ENCODE assay signal across 22 mouse cellular contexts in genomic region chr6:136418889-136419835, GRCm38 (mm10). TPM values are rescaled to one million over a fixed set of nuclear protein-coding genes. Genes with fewer than 3 reads are reported as not detected.
DNase-seq lines count a peak whose midpoint lies in the region; ATAC-seq and TF ChIP-seq lines count a peak whose summit lies in the region.
"Had no signal": no experiment of that assay in that cellular context is flagged by ENCODE, and none has a peak within 500 bp of the region (broad histone marks: within the 10 kb centered on the region; RNA-seq: fewer than 3 reads in every experiment).

No protein-coding gene starts in this region.

- no peak overlapping the region for H3K4me2 ChIP-seq in neural tube, embryonic 15.5 days
- H3K4me2 ChIP-seq in midbrain, postnatal 0 days (ENCODE audit: low read depth, low read length, poor library complexity, severe bottlenecking) = no peak overlapping the region
- H3K4me2 ChIP-seq: forebrain, embryonic 15.5 days; hindbrain, embryonic 12.5 days; limb, embryonic 12.5 days; midbrain, embryonic 12.5 days had no signal

- no peak for ATAC-seq in neural tube, embryonic 15.5 days (ENCODE audit: low FRiP score)
- ATAC-seq in midbrain, postnatal 0 days (ENCODE audit: low FRiP score) = no peak
- ATAC-seq: forebrain, embryonic 15.5 days; inflammation-experienced regulatory T-cells, adult 6 months had no signal

- intact Hi-C loops in heart, postnatal 25 days (cut with DNase I) = no loop called here

- H3K4me1 ChIP-seq in heart, embryonic 10.5 days = peaks cover 19% of the 10 kb centered on the region
- H3K4me1 ChIP-seq in neural tube, embryonic 15.5 days = no peaks in the 10 kb centered on the region
- H3K4me1 ChIP-seq in midbrain, postnatal 0 days (ENCODE audit: insufficient read depth, low read length) = no peaks in the 10 kb centered on the region
- H3K4me1 ChIP-seq: embryonic facial prominence, embryonic 10.5 days; forebrain, embryonic 15.5 days; hindbrain, embryonic 12.5 days; limb, embryonic 12.5 days; midbrain, embryonic 12.5 days had no signal

- TF ChIP-seq CTCF in midbrain, postnatal 0 days (IDR thresholded peaks at IDR 0.05) = no peak

- H3K9me3 ChIP-seq in heart, embryonic 10.5 days = no peaks in the 10 kb centered on the region
- H3K9me3 ChIP-seq in neural tube, embryonic 15.5 days (replicated peaks) = no peaks in the 10 kb centered on the region
- no peaks in the 10 kb centered on the region for H3K9me3 ChIP-seq in midbrain, postnatal 0 days (ENCODE audit: low read length)
- H3K9me3 ChIP-seq: embryonic facial prominence, embryonic 10.5 days; forebrain, embryonic 15.5 days; hindbrain, embryonic 12.5 days; limb, embryonic 12.5 days; midbrain, embryonic 12.5 days had no signal

- no peak overlapping the region for H3K9ac ChIP-seq in neural tube, embryonic 15.5 days (replicated peaks)
- H3K9ac ChIP-seq in midbrain, postnatal 0 days (replicated peaks; ENCODE audit: low read length, poor library complexity, severe bottlenecking) = no peak overlapping the region
- H3K9ac ChIP-seq: forebrain, embryonic 15.5 days; hindbrain, embryonic 12.5 days; limb, embryonic 12.5 days; midbrain, embryonic 12.5 days had no signal

- H3K4me3 ChIP-seq in heart, embryonic 10.5 days = no peak overlapping the region
- no peak overlapping the region for H3K4me3 ChIP-seq in neural tube, embryonic 15.5 days (replicated peaks)
- no peak overlapping the region for H3K4me3 ChIP-seq in midbrain, postnatal 0 days (ENCODE audit: low read depth, low read length)
- H3K4me3 ChIP-seq: embryonic facial prominence, embryonic 10.5 days; erythroblast, embryonic 14.5 days; forebrain, embryonic 15.5 days; hindbrain, embryonic 12.5 days; limb, embryonic 12.5 days; midbrain, embryonic 12.5 days had no signal

- WGBS in heart, embryonic 10.5 days = 64% methylated on average over 17 of the region's 17 CpGs
- 81% methylated on average over 17 of the region's 17 CpGs for WGBS in neural tube, embryonic 15.5 days
- WGBS in midbrain, postnatal 0 days = 85% methylated on average over 17 of the region's 17 CpGs

- no peak for DNase-seq in heart, embryonic 10.5 days (ENCODE audit: low spot score)
- DNase-seq in heart, postnatal 25 days (ENCODE audit: low spot score) = no peak
- peak; percentile 8 for DNase-seq in neural tube, embryonic 10.5 days (ENCODE audit: extremely low spot score, low spot score)
- DNase-seq in kidney, postnatal 25 days = peak; percentile 70 to 89
- no peak for DNase-seq in midbrain, postnatal 0 days (ENCODE audit: low spot score)
- no peak for DNase-seq in embryo, embryonic 10.5 days (ENCODE audit: low spot score)
- no peak for DNase-seq in spleen, adult 12 weeks (ENCODE audit: low spot score)
- DNase-seq: cerebellum, postnatal 25 days; layer of hippocampus, adult 9-11 months; thymus, postnatal 36 days had no signal

- H3K36me3 ChIP-seq in heart, embryonic 10.5 days = no peaks in the 10 kb centered on the region
- H3K36me3 ChIP-seq in neural tube, embryonic 15.5 days = no peaks in the 10 kb centered on the region
- no peaks in the 10 kb centered on the region for H3K36me3 ChIP-seq in midbrain, postnatal 0 days (ENCODE audit: insufficient read depth, low read length)
- H3K36me3 ChIP-seq: embryonic facial prominence, embryonic 10.5 days; forebrain, embryonic 15.5 days; hindbrain, embryonic 12.5 days; limb, embryonic 12.5 days; midbrain, embryonic 12.5 days had no signal

- H3K27ac ChIP-seq in heart, embryonic 10.5 days = 0 out of 2 replicates have a peak overlapping the region, but pooled peaks have one; percentile 56
- no peak overlapping the region for H3K27ac ChIP-seq in neural tube, embryonic 15.5 days (replicated peaks)
- no peak overlapping the region for H3K27ac ChIP-seq in midbrain, postnatal 0 days (ENCODE audit: low read depth, low read length)
- H3K27ac ChIP-seq: embryonic facial prominence, embryonic 10.5 days; forebrain, embryonic 15.5 days; hindbrain, embryonic 12.5 days; limb, embryonic 12.5 days; midbrain, embryonic 12.5 days had no signal

- H3K27me3 ChIP-seq in heart, embryonic 10.5 days (ENCODE audit: insufficient read depth, poor library complexity, severe bottlenecking) = no peaks in the 10 kb centered on the region
- no peaks in the 10 kb centered on the region for H3K27me3 ChIP-seq in neural tube, embryonic 15.5 days (replicated peaks)
- H3K27me3 ChIP-seq in midbrain, postnatal 0 days (ENCODE audit: insufficient read depth, low read length) = no peaks in the 10 kb centered on the region
- H3K27me3 ChIP-seq: forebrain, embryonic 15.5 days; hindbrain, embryonic 12.5 days; limb, embryonic 12.5 days; midbrain, embryonic 12.5 days had no signal

RNA-seq across cellular contexts. Expression of gene E330021D16Rik, which starts 3.8 kb away (rescaled TPM):
- 0.11 TPM in 1 of 2 replicates, not detected in the other for polyA plus RNA-seq in heart, embryonic 10.5 days (2016; fragmentation: Nextera tagmentation; extraction: Ambion mirVana)
- not detected for total RNA-seq in heart, postnatal 25 days (2021)
- polyA plus RNA-seq in neural tube, embryonic 15.5 days (2015; fragmentation: Nextera tagmentation; extraction: Ambion mirVana) = 0.13 TPM in 1 of 2 replicates, not detected in the other
- not detected in 2 replicates for total RNA-seq in midbrain, postnatal 0 days (2014; rRNA removed)
- polyA plus RNA-seq in midbrain, postnatal 0 days (2015; fragmentation: Nextera tagmentation; extraction: Ambion mirVana) = not detected in 2 replicates
- total RNA-seq: adrenal gland, adult 18-20 months; granulocyte monocyte progenitor cell, adult 5-6 weeks; neutrophil, adult 5-6 weeks had no signal
- polyA plus RNA-seq: erythroblast, embryonic 14.5 days; forebrain, embryonic 15.5 days; heart, postnatal 0 days; hindbrain, embryonic 12.5 days; limb, embryonic 12.5 days; midbrain, embryonic 12.5 days had no signal

Comparison
In these comparisons a context has a peak if more than half of its experiments do, and no peak if none do; other contexts are left out.
1. DNase-seq: peak in neural tube, embryonic 10.5 days (single experiment) and kidney, postnatal 25 days (2 of 2); none in heart, embryonic 10.5 days (single experiment), heart, postnatal 25 days (single experiment), midbrain, postnatal 0 days (single experiment), embryo, embryonic 10.5 days (single experiment) and spleen, adult 12 weeks (single experiment).